Mouse (Mus musculus) naive thymus-derived CD4-positive, alpha-beta T cell, adult 2 months (primary cell): Measurements from ENCODE around the gene Olfr1406.
"Not testable (repeated sequence)": the region's sequence is repeated elsewhere in the genome, so short reads cannot be mapped to it uniquely, and the experiment has no call there.

ENCODE experiments used
- DNase-seq: peaks from one replicate; pipeline ENCODE4 v3.0.0-alpha.2; 2011; ENCODE audit warnings: low read depth

The Olfr1406 gene

GRCm38 (mm10) chr1:173190540-173190939, at the start of gene Olfr1406:
Gene Olfr1406 (minus strand): TSS chr1:173190640.
- DNase-seq = no peak

- not testable (repeated sequence) for DNase-seq
Measured at GRCm38 (mm10) chr1:173237004-173237403, 46.6 kb upstream of the Olfr1406 start.

- DNase-seq = no peak
Measured at GRCm38 (mm10) chr1:173227081-173227480, 36.6 kb upstream of the Olfr1406 start, which contains the start of gene Fcer1a. Gene Fcer1a (minus strand): TSS chr1:173227214.

- DNase-seq = no peak
Measured at GRCm38 (mm10) chr1:173216481-173216880, 26.0 kb upstream of the Olfr1406 start.

GRCm38 (mm10) chr1:173212092-173212491, 21.7 kb upstream of the Olfr1406 start, which contains the start of gene Olfr1404:
Gene Olfr1404 (plus strand): TSS chr1:173212392.
- DNase-seq = no peak

GRCm38 (mm10) chr1:173197508-173197907, 7.1 kb upstream of the Olfr1406 start, which contains the start of gene Olfr218:
Gene Olfr218 (plus strand): TSS chr1:173197808.
- DNase-seq = no peak

- no peak for DNase-seq
Measured at GRCm38 (mm10) chr1:173196359-173196758, 5.9 kb upstream of the Olfr1406 start.

GRCm38 (mm10) chr1:173192059-173192458, 1.6 kb upstream of the Olfr1406 start:
- no peak for DNase-seq

- DNase-seq = no peak
Measured at GRCm38 (mm10) chr1:173174154-173174842, 16.1 kb downstream of the Olfr1406 start.

GRCm38 (mm10) chr1:173137274-173137673, 53.2 kb downstream of the Olfr1406 start, which contains the start of gene Olfr1408:
Gene Olfr1408 (minus strand): TSS chr1:173137374.
- no peak for DNase-seq
